Mouse (Mus musculus): ENCODE results near the gene Hmgn1. TPM values are rescaled to one million over a fixed set of nuclear protein-coding genes. Genes with fewer than 3 reads are reported as not detected.
"Not testable (repeated sequence)": the region's sequence is repeated elsewhere in the genome, so short reads cannot be mapped to it uniquely, and the experiment has no call there.

Hmgn1 gene
- total and polyA plus RNA-seq, 3 experiments: 243 to 745 (median 394) TPM

GRCm38 (mm10) chr16:96109673-96110072 lies 17.9 kb downstream of the Hmgn1 start:
- H3K4me1 ChIP-seq (ENCODE audit: control insufficient read depth in 1 of 2, insufficient read depth in 2 of 2): peaks cover 5 to 16% of the 10 kb centered on the region in 2 experiments; a peak in 3 of 4 replicates
- peaks cover 34% of the 10 kb centered on the region for H3K9me3 ChIP-seq (replicated peaks; ENCODE audit: low read length)
- H3K4me2 ChIP-seq (ENCODE audit: insufficient read depth, low read depth, poor library complexity, severe bottlenecking): no peak overlapping the region
- H3K27ac ChIP-seq (ENCODE audit: insufficient read depth, low read depth): no peak overlapping the region
- dilution Hi-C loops (cut with MboI; ENCODE audit: extremely low pct_ligation_motif_present, extremely low pct_unique_long_range_greater_than_20kb, low sequenced_read_pairs) (no loop called here), in situ Hi-C loops (cut with MboI; ENCODE audit: low pct_ligation_motif_present, low pct_unique_long_range_greater_than_20kb, low sequenced_read_pairs) (no loop called here)
- DNase-seq (ENCODE audit: extremely low read depth): peak; percentile 49
- H3K36me3 ChIP-seq (replicated peaks in 1 of 2; ENCODE audit: control insufficient read depth in 1 of 2, insufficient read depth in 1 of 2, low read length in 1 of 2): no peaks in the 10 kb centered on the region
- H3K79me2 ChIP-seq (replicated peaks; ENCODE audit: control insufficient read depth, extremely low read depth, insufficient read depth, poor library complexity, severe bottlenecking): no peaks in the 10 kb centered on the region
- H3K4me3 ChIP-seq (replicated peaks in 1 of 3; ENCODE audit: low read depth in 2 of 3, low read length in 2 of 3, poor library complexity in 1 of 3): no peak overlapping the region
- TF ChIP-seq MAX (IDR thresholded peaks at IDR 0.05; ENCODE audit: low read length) (no peak), JUN (IDR thresholded peaks at IDR 0.05; ENCODE audit: insufficient read depth, low read depth, low read length) (no peak), EP300 (IDR thresholded peaks at IDR 0.05; ENCODE audit: low read length) (peak; percentile 42), BHLHE40 (IDR thresholded peaks at IDR 0.05; ENCODE audit: low read depth, low read length) (peak; percentile 31; the same call in 1 of the 2 replicates), MAFK (IDR thresholded peaks at IDR 0.05; ENCODE audit: insufficient replicate concordance, low read length) (no peak), E2F4 (IDR thresholded peaks at IDR 0.05; ENCODE audit: insufficient replicate concordance, low read depth, low read length) (no peak), TCF12 (IDR thresholded peaks at IDR 0.05; ENCODE audit: low read depth, low read length) (peak; percentile 39; the same call in 1 of the 2 replicates), ZMIZ1 (IDR thresholded peaks at IDR 0.05; ENCODE audit: low read depth, low read length) (no peak), NRF1 (IDR thresholded peaks at IDR 0.05; ENCODE audit: low read depth, low read length) (no peak), POLR2A (IDR thresholded peaks at IDR 0.05; ENCODE audit: low read depth, low read length) (no peak), PAX5 (IDR thresholded peaks at IDR 0.05; ENCODE audit: low read length) (no peak)
- H3K27me3 ChIP-seq (replicated peaks): peaks cover 24% of the 10 kb centered on the region
- no peak overlapping the region for H3K9ac ChIP-seq (ENCODE audit: insufficient read depth, low read depth)

- H3K4me3 ChIP-seq (replicated peaks in 1 of 3; ENCODE audit: low read depth in 2 of 3, low read length in 2 of 3, poor library complexity in 1 of 3): no peak overlapping the region
- in situ Hi-C loops (cut with MboI; ENCODE audit: low pct_ligation_motif_present, low pct_unique_long_range_greater_than_20kb, low sequenced_read_pairs) (no loop called here), dilution Hi-C loops (cut with MboI; ENCODE audit: extremely low pct_ligation_motif_present, extremely low pct_unique_long_range_greater_than_20kb, low sequenced_read_pairs) (no loop called here)
- H3K4me1 ChIP-seq (ENCODE audit: control insufficient read depth in 1 of 2, insufficient read depth in 2 of 2): no peaks in the 10 kb centered on the region
- H3K9ac ChIP-seq (ENCODE audit: insufficient read depth, low read depth): no peak overlapping the region
- H3K27ac ChIP-seq (ENCODE audit: insufficient read depth, low read depth): no peak overlapping the region
- peaks cover 47% of the 10 kb centered on the region for H3K27me3 ChIP-seq (replicated peaks)
- no peaks in the 10 kb centered on the region for H3K36me3 ChIP-seq (replicated peaks in 1 of 2; ENCODE audit: control insufficient read depth in 1 of 2, insufficient read depth in 1 of 2, low read length in 1 of 2)
- TF ChIP-seq SMC3 (IDR thresholded peaks at IDR 0.05; ENCODE audit: low read depth, low read length): peak; percentile 52
- TF ChIP-seq RAD21 (IDR thresholded peaks at IDR 0.05; ENCODE audit: low read depth, low read length): peak; percentile 40
- TF ChIP-seq CTCF (conservative IDR thresholded peaks at IDR 0.05 in 1 of 2, IDR thresholded peaks at IDR 0.05 in 1 of 2; ENCODE audit: low read depth in 2 of 2, low read length in 2 of 2): peak; percentile 40 to 78; a peak in 3 of 4 replicates
- TF ChIP-seq ZKSCAN1 (IDR thresholded peaks at IDR 0.05; ENCODE audit: borderline replicate concordance, low read depth, low read length): no peak
- TF ChIP-seq MYC (IDR thresholded peaks at IDR 0.05; ENCODE audit: low read depth, low read length): peak; percentile 79; the same call in 1 of the 2 replicates
- no peak overlapping the region for H3K4me2 ChIP-seq (ENCODE audit: insufficient read depth, low read depth, poor library complexity, severe bottlenecking)
- peaks cover 20% of the 10 kb centered on the region for H3K9me3 ChIP-seq (replicated peaks; ENCODE audit: low read length)
- DNase-seq (ENCODE audit: extremely low read depth): peak; percentile 39
- no peaks in the 10 kb centered on the region for H3K79me2 ChIP-seq (replicated peaks; ENCODE audit: control insufficient read depth, extremely low read depth, insufficient read depth, poor library complexity, severe bottlenecking)
Observed at GRCm38 (mm10) chr16:96103036-96103435, 24.5 kb downstream of the Hmgn1 start.

DNA sequence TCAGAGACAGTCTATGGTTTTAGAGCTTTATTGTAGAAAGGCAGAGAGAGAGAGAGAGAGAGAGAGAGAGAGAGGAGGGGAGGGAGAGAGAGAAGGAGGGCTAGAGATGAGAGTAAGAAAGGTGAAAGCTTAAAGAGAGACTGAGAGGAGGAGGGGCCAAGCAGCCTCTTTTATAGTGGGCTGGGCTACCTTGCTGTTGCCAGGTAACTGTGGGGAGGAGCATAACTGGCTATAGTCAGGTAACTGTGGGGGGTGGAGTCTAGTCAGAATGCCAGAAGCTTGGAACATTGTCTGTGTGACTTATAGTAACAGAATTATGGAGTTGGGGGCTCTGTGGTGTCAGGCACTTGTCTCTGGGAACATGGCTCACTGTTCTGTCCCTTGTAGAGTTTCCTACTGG lies 29.7 kb downstream of the Hmgn1 start:
- in situ Hi-C loops (cut with MboI; ENCODE audit: low pct_ligation_motif_present, low pct_unique_long_range_greater_than_20kb, low sequenced_read_pairs); H3K4me3 ChIP-seq (replicated peaks in 1 of 3; ENCODE audit: low read depth in 2 of 3, low read length in 2 of 3, poor library complexity in 1 of 3); H3K4me1 ChIP-seq (ENCODE audit: control insufficient read depth in 1 of 2, insufficient read depth in 2 of 2); DNase-seq (ENCODE audit: extremely low read depth); H3K79me2 ChIP-seq (replicated peaks; ENCODE audit: control insufficient read depth, extremely low read depth, insufficient read depth, poor library complexity, severe bottlenecking); H3K9me3 ChIP-seq (replicated peaks; ENCODE audit: low read length); H3K4me2 ChIP-seq (ENCODE audit: insufficient read depth, low read depth, poor library complexity, severe bottlenecking); dilution Hi-C loops (cut with MboI; ENCODE audit: extremely low pct_ligation_motif_present, extremely low pct_unique_long_range_greater_than_20kb, low sequenced_read_pairs); H3K36me3 ChIP-seq (replicated peaks in 1 of 2; ENCODE audit: control insufficient read depth in 1 of 2, insufficient read depth in 1 of 2, low read length in 1 of 2); H3K9ac ChIP-seq (ENCODE audit: insufficient read depth, low read depth); H3K27ac ChIP-seq (ENCODE audit: insufficient read depth, low read depth): not testable (repeated sequence)
- H3K27me3 ChIP-seq (replicated peaks): peaks cover 53% of the 10 kb centered on the region

All from CH12.LX (cell line).